Mouse (Mus musculus): ENCODE data around the gene Gm21586.
"Not testable (repeated sequence)": the region's sequence is repeated elsewhere in the genome, so short reads cannot be mapped to it uniquely, and the experiment has no call there.

Gm21586 gene

GRCm38 (mm10) chr4:42439078-42439477 lies at the start of gene Gm21586:
Gm21586 (plus strand) TSS chr4:42439378.
- not testable (repeated sequence) for DNase-seq (ENCODE audit: low read depth, low spot score)

- DNase-seq (ENCODE audit: low read depth, low spot score), result not testable (repeated sequence)
These were observed 27.3 kb downstream of the Gm21586 start, which contains the start of gene Gm2163 for GRCm38 (mm10) chr4:42466452-42466851. Gm2163 (plus strand) TSS chr4:42466752.

Measured in embryo, embryonic 11.5 days (tissue).